Mouse (Mus musculus): ENCODE results near the gene Relt. TPM values are rescaled to one million over a fixed set of nuclear protein-coding genes. Genes with fewer than 3 reads are reported as not detected.
A peak's percentile ranks its signal among the peaks of the same experiment; 100 is the strongest.

Gene Relt
- polyA plus RNA-seq, 1 experiment from 2014 or later = 1.2 TPM

GRCm38 (mm10) chr7:100798810-100799209 is 64.4 kb downstream of the Relt start:
- H3K4me2 ChIP-seq (replicated peaks; ENCODE audit: low read depth) = no peak overlapping the region
- no peaks in the 10 kb centered on the region for H3K27me3 ChIP-seq (ENCODE audit: control insufficient read depth, insufficient read depth, low read length)
- ATAC-seq (ENCODE audit: low FRiP score, low TSS enrichment) (no peak), DNase-seq (ENCODE audit: low spot score) (no peak)
- H3K9ac ChIP-seq (ENCODE audit: low read length) = no peak overlapping the region
- no peak overlapping the region for H3K27ac ChIP-seq (replicated peaks)
- TF ChIP-seq EP300 (optimal IDR thresholded peaks at IDR 0.05) (no peak), CTCF (IDR thresholded peaks at IDR 0.05; ENCODE audit: low read depth) (peak; percentile 79)
- H3K36me3 ChIP-seq (ENCODE audit: control insufficient read depth, insufficient read depth, low read length) = no peaks in the 10 kb centered on the region
- 41% methylated on average over 3 of the region's 3 CpGs for WGBS
- no peaks in the 10 kb centered on the region for H3K4me1 ChIP-seq (replicated peaks; ENCODE audit: control insufficient read depth, insufficient read depth)
- H3K4me3 ChIP-seq (ENCODE audit: low read depth, low read length) = no peak overlapping the region
- H3K9me3 ChIP-seq (ENCODE audit: control insufficient read depth, low read length) = no peaks in the 10 kb centered on the region

Small RNA genes lying within 50 kb of the gene (microRNA-seq; reads per million reads assigned to microRNA genes)
- gene Mir3102 = 47.9 reads per million, percentile 35 among the genes with 10 or more reads in this experiment

Other genes with a start within 250 kb of the Relt start
- 8.7 and 10.4 TPM in 2 replicates for gene Plekhb1, start 201.0 kb downstream of the Relt start, polyA plus RNA-seq (2015; fragmentation: Nextera tagmentation; extraction: Ambion mirVana)
- gene Fam168a, start 156.8 kb downstream of the Relt start, polyA plus RNA-seq (2015; fragmentation: Nextera tagmentation; extraction: Ambion mirVana) = 15.5 and 17.4 TPM in 2 replicates
- 2.2 and 2.7 TPM in 2 replicates for gene Arhgef17, start 68.7 kb upstream of the Relt start, polyA plus RNA-seq (2015; fragmentation: Nextera tagmentation; extraction: Ambion mirVana)
- 6.1 and 6.4 TPM in 2 replicates for gene P2ry6, start 111.2 kb upstream of the Relt start, polyA plus RNA-seq (2015; fragmentation: Nextera tagmentation; extraction: Ambion mirVana)
- 5.7 and 5.8 TPM in 2 replicates for gene P2ry2, start 149.4 kb upstream of the Relt start, polyA plus RNA-seq (2015; fragmentation: Nextera tagmentation; extraction: Ambion mirVana)
- 6.4 and 6.9 TPM in 2 replicates for gene Fchsd2, start 229.4 kb upstream of the Relt start, polyA plus RNA-seq (2015; fragmentation: Nextera tagmentation; extraction: Ambion mirVana)

Data from stomach, postnatal 0 days (tissue).